Mouse (Mus musculus) adrenal gland, postnatal 0 days (tissue): Measurements from ENCODE around the gene Gm10382. TPM values are rescaled to one million over a fixed set of nuclear protein-coding genes. Genes with fewer than 3 reads are reported as not detected.

Experiments used
- polyA plus RNA-seq: library from polyadenylated mRNA; unstranded; fragments of >200 nt; fragmentation: Nextera tagmentation; extraction: Ambion mirVana; gene quantifications from 2 replicates; pipeline ENCODE4 v1.2.1, GENCODE M21; 2015

Gm10382 gene
- 0.33 and 0.97 TPM in 2 replicates for polyA plus RNA-seq

GRCm38 (mm10) chr5:125389131-125389578, at the start of gene Gm10382:
Gm10382 (plus strand) TSS chr5:125389322.

DNA sequence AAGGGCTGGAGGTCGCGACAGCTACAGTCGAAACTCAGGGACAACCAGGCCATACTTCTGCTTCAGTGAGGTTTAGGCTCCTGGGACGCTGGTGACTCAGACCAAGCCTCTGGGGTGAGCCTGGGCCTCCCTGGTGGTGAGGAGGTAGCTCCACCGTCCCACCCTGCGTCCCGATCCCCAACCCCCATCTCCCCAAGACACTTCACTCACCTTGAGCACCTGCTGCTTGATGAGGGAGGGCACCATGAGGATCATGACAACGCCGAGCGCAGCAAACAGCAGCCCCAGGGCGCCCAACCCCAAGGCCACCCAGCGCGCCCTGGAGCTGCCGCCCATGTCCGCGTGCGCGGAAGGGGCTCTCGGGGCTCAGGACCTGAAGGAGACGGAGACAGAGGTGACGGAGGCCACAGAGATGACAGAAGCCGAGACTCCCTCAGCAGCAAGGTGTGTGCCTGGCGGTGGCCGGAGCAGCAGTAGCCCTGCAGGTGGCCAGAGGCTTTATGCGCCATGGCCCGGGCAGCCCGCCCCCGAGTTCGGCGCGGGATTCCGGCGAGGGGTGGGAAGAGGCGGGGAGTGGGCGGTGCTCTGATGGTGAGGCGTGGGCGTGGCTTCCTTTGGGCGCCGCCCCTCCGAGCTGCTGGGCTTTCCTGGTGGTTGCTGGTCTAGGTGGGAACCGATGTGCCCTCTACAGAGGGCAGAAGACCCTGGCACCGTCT, 48.4 kb upstream of the Gm10382 start, which contains the start of gene Scarb1:
Gene Scarb1, minus strand, starts transcription at position 548 of the 716 bp plus-strand sequence.

DNA sequence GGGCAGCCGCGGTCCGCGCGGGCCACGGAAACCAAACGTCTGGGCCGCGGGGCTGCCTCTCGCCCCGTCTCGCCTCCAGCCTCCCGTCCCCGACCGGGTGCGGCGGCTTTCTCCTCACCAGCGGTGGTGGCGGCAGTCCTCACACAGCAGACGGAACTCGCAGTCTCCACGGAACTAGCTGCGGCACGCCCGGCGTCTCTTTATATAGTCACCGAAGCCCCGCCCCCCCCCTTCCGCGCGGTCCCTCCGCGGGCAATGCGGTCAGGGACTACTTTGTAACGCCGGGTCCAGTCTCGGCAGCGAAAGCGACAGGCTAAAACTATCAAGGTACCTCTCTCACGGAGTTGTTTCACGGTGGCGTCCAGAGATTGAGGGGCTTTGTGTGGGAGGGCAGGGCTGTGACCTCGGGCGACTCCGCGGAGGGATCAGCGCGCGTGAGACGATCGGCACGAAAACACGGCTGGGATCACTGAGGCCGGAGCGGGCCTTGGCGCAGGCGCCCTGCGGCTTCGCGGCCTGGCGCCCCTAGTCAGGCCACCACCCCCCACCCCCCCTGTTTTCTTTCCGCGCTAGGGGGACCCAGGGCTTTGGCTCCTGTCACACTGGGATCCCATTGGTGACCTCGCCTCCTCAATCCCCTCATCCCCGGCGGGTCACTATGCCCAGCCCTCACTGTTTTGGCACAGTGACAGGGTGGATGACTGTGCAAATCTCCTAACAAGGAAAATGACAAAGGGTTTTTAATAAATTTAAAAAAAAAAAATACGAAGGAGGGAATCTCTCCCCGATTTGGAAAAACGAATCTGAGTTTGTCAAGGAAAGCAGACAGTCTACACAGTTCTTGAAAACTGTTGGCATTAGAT, 688 bp downstream of the Gm10382 start, which contains the start of gene Ubc:
Gene Ubc, minus strand, starts transcription at position 624 of the 863 bp plus-strand sequence.

GRCm38 (mm10) chr5:125433793-125434337, 44.7 kb downstream of the Gm10382 start, which contains the start of gene Dhx37:
Dhx37 (minus strand) TSS chr5:125434121.

Other genes with a start within 250 kb of the Gm10382 start
- 27.9 and 39.0 TPM in 2 replicates for gene Ncor2, start 210.1 kb upstream of the Gm10382 start, polyA plus RNA-seq
- gene Scarb1, start 48.2 kb upstream of the Gm10382 start, polyA plus RNA-seq: 307 and 831 TPM in 2 replicates
- 858 and 1,140 TPM in 2 replicates for gene Ubc, start 880 bp downstream of the Gm10382 start, polyA plus RNA-seq
- gene Dhx37, start 44.8 kb downstream of the Gm10382 start, polyA plus RNA-seq: 3.0 and 5.4 TPM in 2 replicates
- gene Bri3bp, start 52.2 kb downstream of the Gm10382 start, polyA plus RNA-seq: 16.0 and 31.5 TPM in 2 replicates
- gene Aacs, start 86.5 kb downstream of the Gm10382 start, polyA plus RNA-seq: 19.3 and 21.4 TPM in 2 replicates
- gene Tmem132b, start 142.5 kb downstream of the Gm10382 start, polyA plus RNA-seq: 0.17 and 0.22 TPM in 2 replicates